Mouse (Mus musculus) C2C12 (cell line): ENCODE results near the gene Hgd.

Source experiments
- CEBPB ChIP-seq: IDR thresholded peaks from one replicate; pipeline ENCODE4 v1.6.1; 2011; ENCODE audit warnings: low read depth, mild to moderate bottlenecking, control low read depth, moderate library complexity
- CTCF ChIP-seq: IDR thresholded peaks from one replicate; pipeline ENCODE4 v1.5.1; 2011; ENCODE audit not compliant: control insufficient read depth, insufficient read depth, insufficient read length
- FOSL1 ChIP-seq: IDR thresholded peaks from one replicate; pipeline ENCODE4 v1.8.0; 2011; ENCODE audit warnings: mild to moderate bottlenecking, low read length; ENCODE audit not compliant: poor library complexity, insufficient read depth, severe bottlenecking
- MAX ChIP-seq: IDR thresholded peaks from one replicate; pipeline ENCODE4 v1.6.1; 2011; ENCODE audit warnings: mild to moderate bottlenecking, control low read depth
- MYOD1 ChIP-seq: IDR thresholded peaks from one replicate; pipeline ENCODE4 v1.6.1; 2011; ENCODE audit warnings: low read depth; ENCODE audit not compliant: control insufficient read depth, insufficient read length
- MYOG ChIP-seq: IDR thresholded peaks from one replicate; pipeline ENCODE4 v1.6.1; 2011; ENCODE audit not compliant: control insufficient read depth, insufficient read length; ENCODE audit errors: extremely low read depth
- USF1 ChIP-seq: IDR thresholded peaks from one replicate; pipeline ENCODE4 v1.6.1; 2011; ENCODE audit warnings: low read depth, mild to moderate bottlenecking, control low read depth, moderate library complexity

DNA sequence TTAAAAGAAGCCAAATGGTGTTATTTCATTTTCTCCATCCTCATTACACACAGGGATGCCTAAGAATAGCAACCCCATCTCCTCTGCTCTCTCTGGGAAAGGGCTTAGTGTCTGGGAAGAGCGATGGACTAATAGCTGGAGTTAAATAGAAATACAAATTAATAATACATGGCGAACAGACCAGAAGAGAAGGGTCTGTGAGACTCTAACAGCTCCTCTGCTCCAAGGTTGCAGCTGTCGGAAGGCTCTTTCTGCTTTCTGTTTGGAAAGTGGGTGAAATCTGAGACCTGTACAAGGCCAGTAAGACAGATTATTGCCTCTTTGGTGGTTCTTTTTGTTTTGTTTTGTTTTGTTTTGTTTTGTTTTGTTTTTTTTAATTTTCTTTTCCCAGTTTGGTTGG, 8.4 kb upstream of the Hgd start:
- no peak for TF ChIP-seq CTCF
- no peak for TF ChIP-seq MAX
- TF ChIP-seq FOSL1, result no peak
- no peak for TF ChIP-seq MYOG
- no peak for TF ChIP-seq MYOD1
- TF ChIP-seq CEBPB, result no peak
- no peak for TF ChIP-seq USF1
